Mouse (Mus musculus): ENCODE measurements around the gene Ccdc134.

The Ccdc134 gene

GRCm38 (mm10) chr15:82148510-82148911 lies 20.8 kb downstream of the Ccdc134 start:
- no peak for DNase-seq (ENCODE audit: low read depth, low spot score)

DNA sequence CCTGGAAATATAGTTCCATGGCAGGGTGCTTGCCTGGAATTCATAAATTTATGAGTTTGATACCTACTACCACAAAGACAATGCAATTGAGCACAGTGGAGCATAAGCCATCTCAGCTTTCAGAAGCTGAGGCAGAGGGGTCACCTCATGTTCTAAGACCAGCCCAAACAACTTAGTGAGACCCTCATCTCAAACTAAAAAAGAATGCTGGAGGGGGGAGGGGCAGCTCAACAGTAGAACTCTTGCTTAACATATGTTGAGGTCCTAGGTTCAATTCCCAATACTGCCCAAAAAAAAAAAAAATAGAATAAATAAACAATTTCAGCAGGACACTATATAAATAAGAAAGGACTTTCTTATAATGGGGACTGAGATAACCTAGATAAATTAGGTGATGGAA lies 22.3 kb downstream of the Ccdc134 start:
- DNase-seq (ENCODE audit: low read depth, low spot score), result no peak

- no peak for DNase-seq (ENCODE audit: low read depth, low spot score)
Measured at GRCm38 (mm10) chr15:82151176-82151575, 23.5 kb downstream of the Ccdc134 start.

DNA sequence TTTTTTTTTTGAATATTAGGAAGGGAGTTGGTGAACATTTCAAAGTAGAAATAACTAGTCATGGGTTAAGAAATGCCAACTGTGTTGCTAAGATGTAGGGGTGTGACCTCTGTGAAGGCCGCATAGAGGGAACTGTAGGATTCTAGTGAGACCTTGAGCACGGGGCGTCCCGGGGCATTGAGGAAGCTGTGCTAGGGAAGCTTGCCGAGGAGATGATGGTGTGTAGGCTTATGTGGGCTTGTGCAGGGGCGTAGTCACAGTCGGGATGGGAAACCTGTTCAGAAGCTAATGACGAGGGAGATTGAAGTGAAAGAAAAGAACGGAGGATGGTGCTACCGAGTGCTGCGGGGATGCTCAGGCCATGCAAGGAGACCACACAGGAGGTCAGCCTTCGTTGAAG lies 24.3 kb downstream of the Ccdc134 start:
- DNase-seq (ENCODE audit: low read depth, low spot score), result no peak

DNA sequence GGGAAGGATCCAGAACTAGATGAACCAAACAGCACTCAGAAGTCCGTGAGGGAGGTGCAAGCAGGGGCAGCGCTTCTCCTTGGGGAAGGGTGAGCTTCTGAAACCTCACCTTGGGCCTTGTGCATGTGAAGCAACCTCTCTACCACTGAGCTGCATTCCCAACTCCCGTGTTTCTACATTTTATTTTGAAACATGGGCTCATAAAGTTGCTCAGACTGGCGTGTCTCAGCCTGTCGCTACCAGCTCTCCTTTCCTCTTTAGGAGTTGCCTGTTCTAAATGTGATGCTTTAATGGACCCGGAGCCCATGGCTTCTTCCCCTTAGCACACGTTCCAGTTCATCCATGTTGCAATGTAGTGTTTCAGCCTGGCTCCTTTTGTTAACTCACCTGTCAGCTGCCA lies 24.7 kb downstream of the Ccdc134 start:
- no peak for DNase-seq (ENCODE audit: low read depth, low spot score)

DNA sequence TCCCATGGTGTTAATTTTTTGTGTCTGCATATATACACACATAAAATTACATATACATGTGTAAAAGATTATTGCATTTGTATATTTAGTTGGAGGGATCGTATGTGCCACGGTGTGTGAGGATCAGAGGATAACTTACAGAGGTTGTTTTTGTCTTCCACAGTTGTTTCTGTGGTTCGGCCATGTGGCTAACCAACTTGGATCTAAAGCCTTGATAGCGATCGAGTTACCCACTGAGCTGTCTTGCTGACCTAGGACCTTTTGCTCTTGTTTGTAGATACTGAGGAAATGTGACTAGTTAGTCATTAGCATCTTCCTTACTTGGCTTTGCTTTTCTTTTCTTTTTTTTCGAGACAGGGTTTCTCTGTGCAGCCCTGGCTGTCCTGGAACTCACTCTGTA lies 28.6 kb downstream of the Ccdc134 start:
- DNase-seq (ENCODE audit: low read depth, low spot score), result no peak

DNA sequence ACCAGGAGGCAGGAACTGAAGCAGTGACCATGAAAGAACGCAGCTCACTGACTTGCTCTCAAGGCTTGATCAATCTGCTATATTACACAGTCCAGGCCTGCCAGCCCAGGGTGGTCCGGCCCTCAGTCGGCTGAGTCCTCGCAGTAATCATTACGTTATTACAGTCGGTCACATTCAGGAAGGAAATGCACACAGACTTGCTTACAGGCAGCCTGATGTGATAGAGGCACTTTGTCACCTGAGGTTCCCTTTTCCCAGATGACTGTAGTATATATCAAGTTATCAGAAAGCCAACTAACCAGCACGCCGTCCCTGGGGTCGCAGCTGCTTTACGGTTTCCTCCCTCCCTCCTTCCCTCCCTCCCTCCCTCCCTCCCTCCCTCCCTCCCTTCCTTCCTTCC lies 29.2 kb downstream of the Ccdc134 start:
- DNase-seq (ENCODE audit: low read depth, low spot score), result no peak

DNA sequence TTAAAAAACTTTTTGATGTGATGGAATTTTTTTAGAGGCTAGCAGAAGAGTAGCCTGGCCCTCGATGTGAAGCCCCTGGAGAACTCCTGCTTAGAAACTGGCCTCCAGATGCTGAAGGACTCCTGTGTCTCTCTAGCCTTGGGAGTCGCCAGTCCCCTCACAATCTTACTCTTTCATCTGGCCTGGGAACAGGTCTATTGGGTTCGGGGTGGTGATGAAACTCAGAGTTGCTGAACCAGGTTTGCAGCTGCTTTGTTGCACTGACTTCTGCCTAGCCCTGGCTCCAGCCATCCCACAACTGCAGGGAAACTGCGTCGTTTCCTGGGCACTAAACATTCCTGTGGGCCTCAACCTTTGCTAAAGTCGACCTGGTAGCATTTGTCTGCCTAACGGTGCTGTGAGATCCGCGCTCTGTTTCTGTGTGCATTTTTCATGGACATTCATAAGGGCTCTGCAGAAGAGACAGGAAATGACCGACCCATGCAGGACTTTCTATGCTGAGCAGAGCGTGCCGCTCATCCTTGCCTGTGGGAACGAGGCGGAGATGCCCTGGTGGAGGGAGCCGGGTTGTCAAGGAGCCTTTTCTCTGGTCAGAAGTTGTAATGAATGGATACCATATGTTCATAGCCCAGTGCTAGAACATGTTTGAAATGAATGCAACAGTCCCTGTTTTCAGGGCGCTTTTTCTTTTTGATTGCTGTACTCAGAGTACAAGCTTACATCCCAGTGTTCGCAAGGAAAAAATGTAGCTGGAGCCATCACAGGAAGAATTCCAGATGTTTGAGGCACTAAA lies 30.7 kb downstream of the Ccdc134 start:
- DNase-seq (ENCODE audit: low read depth, low spot score), result no peak

DNA sequence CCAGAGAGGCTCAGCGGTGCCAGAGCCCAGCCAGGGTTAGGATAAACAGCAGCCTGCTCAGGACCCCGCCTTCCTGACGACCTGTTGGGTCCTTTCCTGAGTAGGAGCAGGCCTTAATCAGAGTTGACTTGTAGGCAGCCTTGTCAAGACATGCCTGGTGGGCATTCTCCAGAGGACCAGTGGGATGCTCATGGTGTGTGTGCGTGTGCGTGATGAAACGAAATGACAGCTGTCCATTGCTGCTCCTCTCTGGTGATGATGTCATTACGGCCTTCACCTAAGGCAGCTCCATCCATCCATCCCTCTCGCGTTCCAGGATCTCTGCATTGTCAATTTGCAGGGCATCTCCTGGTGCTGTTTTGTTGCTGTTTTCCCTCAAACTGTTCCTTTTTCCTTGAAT lies 31.7 kb downstream of the Ccdc134 start:
- no peak for DNase-seq (ENCODE audit: low read depth, low spot score)

- DNase-seq (ENCODE audit: low read depth, low spot score), result no peak
Measured at GRCm38 (mm10) chr15:82160731-82161640, 33.3 kb downstream of the Ccdc134 start.

DNA sequence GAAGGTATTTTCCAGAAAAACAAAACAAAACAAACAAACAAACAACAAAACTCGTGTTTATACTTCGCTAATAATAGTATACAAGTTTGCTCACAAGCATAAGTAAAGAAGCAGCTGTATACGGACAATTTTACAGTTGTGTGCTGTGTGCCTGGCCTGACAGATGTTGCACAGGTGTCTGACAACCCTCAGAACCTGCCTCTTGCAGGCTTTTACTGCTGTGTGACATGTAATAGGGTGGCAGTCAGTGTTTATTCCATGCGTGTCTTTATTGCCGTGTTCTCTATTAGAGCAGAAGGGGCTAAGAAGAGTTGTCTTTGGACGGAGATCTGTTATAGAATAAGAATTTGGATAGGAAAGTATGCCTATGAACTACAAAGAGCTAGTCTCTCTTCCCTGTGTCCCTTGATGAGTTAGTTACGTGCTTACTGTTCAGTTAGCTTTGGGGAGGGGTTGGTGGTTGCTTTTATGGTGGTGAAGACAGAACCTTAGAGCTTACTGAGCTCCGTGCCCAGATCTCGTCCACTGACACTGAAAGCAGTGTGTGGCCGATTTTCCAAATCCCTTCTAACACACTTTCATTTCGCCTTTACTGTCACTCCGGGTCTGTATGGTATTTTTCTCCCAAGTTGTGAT lies 34.4 kb downstream of the Ccdc134 start:
- no peak for DNase-seq (ENCODE audit: low read depth, low spot score)

DNA sequence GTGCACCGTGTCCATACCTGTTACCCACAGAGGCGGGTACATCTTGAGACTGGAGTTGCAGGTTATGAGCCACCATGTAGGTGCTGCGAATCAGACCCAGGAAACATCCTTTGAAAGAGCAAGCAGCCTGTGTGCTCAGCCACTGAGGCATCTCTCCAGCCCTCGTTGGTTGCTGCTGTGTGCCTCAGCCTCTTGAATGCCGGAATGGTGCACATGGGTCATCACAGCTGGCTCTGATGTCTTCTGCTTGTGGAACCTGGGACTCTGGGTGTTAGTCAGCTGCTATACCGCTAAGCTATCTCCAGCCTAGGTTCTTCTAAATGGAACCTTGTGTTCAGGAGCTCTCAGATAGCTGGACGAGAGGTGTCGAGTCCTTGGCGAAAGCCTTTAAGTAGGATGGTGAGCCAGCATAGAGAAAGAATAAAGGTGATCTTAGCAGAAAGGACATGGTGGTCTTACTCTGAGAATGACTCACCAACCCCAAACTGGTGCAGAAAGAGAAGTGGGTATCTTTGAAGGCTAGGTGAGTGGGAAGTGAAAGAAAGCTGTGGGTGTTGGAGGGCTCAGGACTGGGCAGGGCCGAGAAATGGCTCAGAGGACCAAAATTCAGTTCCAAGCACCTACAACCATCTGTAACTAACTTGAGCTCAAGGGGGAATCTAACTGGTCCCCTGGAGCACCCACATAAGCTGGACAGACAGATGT lies 35.8 kb downstream of the Ccdc134 start:
- DNase-seq (ENCODE audit: low read depth, low spot score), result no peak

DNA sequence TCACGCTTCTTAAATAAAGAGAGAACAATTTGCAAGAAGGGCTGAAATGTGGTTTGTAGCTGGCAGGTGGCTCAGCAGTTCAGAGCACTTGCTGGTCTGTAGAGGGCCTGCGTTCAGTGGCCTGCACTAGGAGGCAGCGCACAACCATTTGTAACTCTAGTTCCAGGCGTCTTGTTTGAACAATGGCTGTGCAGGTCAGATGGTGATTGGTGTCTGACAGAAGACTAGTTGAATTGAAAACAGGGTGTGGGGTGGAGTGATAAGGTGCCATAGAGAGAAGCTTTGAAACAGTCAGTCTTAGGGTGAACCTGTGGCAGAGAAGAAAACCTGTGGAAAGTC lies 36.3 kb downstream of the Ccdc134 start:
- no peak for DNase-seq (ENCODE audit: low read depth, low spot score)

GRCm38 (mm10) chr15:82164496-82164895 lies 36.8 kb downstream of the Ccdc134 start:
- DNase-seq (ENCODE audit: low read depth, low spot score), result no peak

DNA sequence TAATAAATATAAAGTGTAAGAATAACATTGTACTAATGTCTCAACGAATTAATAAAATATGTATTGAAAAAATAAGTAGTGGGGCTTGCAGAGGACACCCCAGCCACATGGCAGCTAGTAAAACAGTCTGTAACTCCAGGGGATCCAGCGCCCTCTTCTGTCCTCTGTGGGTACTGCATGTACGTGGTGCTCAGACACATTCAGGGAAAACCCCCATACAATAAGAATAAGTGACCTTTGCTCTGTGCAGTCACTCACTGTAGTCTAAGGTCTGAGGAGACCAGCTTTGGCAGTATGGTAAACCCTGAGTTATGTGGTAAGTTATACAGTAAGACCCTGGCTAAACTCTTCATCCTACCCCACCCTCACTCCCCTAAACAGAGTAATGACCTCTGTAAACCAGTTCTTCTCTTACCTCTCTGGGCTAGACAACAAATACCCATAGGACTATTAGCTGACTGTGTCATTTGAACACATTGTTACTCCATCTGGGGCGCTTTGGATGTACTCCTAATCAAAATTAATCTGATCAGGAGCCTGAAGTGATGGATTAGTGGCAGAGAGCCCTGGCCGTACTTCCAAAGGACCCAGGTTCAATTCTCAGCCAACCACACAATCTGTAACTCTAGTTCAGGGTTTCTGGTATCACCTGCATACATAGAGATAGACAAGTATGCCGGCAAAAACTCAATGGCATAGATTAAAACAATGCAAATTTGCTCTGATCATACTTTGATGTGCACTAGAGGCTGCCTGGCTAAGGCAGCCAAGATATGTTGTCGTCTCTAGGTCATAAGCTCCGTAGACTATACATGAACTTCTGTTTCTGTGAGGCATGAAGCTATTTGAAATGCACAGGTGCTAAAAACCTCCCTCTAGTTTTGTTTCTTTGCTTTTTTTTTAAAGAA lies 37.9 kb downstream of the Ccdc134 start:
- DNase-seq (ENCODE audit: low read depth, low spot score), result peak; percentile 57

DNA sequence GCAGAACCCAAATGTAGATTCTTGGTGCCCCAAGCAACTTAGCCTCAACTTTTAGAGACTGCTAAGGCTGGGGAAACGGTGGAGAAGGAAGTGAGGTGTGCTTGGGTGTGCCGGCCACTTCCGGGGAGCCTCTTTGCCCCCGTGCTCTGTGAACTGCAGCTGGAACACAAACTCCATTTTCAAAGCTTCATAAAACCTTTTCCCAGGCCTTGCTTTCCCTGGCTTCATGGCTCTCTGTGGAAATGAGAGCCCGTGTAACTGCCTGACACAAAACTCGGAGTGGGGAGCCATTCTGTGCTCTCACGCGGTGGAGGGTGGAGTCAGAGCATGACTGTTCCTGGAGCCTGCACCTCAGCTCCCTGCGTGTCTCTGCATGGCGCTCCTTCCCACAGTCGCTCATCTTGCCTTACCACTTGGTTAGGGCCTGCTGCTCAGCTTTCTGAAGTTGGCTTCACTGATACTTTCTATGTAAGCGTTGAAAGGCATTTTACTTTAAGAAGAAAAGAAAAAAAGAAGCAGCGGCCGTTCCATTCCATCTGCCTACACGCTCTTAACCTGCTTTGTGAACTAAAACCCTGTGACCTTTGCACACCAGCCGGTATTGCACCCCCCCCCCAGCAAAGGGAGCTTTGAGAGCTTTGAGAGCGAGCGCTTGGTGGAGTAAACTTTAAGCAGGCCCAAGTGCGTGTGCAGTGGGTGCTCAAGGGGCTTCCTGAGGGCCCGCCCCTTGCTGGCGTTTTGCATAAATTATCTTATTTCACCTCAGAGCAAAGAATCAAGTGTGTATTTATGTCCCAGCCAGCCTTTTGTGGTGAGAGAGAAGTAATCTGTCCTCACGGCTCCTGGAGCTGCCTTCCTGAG lies 38.7 kb downstream of the Ccdc134 start:
- DNase-seq (ENCODE audit: low read depth, low spot score), result no peak

DNA sequence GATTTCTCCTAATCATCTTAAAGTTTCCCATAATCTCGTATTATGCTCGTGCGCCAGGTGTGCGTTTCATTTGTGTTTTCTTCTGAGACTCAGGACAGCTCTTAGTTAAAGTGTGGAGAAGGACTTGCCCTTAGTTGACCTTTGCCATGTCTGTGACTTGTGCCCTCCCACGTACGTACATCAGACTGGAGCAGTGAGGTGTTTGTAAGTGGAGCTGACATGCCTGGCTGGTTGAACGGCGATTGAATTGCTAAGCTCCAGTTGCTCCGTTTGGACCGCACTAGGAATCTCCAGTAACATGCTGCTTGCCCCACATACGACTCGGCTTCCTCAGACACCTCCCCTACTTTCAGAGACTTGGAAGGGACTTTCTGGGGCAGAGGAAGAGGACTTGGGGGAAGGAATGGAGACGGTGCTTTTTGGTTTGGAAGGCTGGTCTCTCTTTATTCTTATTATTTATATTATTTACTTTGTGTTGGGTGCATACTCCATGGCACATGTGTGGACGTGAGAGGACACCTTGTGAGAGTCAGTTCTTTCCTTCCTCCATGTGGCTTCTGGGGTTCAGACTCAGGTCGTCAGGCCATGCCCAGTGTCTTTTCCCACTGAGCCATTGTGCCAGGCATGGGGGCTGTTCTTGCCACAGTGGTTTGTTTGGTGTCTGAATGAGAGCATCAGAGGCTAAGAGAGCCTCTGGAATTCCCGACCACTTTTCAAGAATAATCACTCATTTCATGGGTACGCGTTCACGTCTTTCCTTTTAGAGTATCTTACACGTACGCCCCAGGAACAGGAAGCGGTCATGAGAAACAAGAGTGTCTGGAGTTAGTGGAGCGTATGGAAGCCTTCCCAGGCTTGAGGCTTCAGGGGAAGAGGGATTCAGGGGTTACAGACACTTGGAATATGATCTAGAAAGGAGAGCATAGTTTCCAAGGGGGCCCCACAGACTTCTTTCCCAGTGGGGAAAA lies 39.8 kb downstream of the Ccdc134 start:
- no peak for DNase-seq (ENCODE audit: low read depth, low spot score)

DNA sequence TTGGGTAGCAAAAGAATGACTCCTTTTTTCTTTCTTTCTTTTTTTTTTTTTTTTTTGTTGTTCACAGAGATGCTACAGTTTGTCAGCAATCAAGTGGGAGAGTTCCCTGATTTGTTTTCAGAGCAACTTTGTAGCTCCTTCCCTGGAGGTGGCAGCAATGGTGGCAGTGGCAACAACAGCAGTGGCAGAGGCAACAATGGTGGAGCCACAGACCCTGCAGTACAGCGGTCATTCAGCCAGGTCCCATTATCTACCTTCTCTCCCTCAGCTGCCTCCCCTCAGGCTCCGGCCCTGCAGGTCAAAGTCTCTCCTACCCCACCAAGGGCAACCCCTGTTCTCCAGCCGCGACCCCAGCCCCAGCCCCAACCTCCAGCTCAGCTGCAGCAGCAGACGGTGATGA lies 41.9 kb downstream of the Ccdc134 start:
- no peak for DNase-seq (ENCODE audit: low read depth, low spot score)
